Mouse (Mus musculus): Measurements from ENCODE around the gene Arhgap23. TPM values are rescaled to one million over a fixed set of nuclear protein-coding genes. Genes with fewer than 3 reads are reported as not detected.
A peak's percentile ranks its signal among the peaks of the same experiment; 100 is the strongest.

Arhgap23 gene
- polyA plus RNA-seq, 1 experiment from 2014 or later: 9.2 TPM

- Histone ChIP-seq H3K4me1 (ENCODE audit: control insufficient read depth, insufficient read depth, low read length) (peaks cover 22% of the 10 kb centered on the region), H3K27ac (ENCODE audit: low read depth, low read length) (no peak overlapping the region), H3K4me2 (ENCODE audit: low read depth, low read length) (no peak overlapping the region), H3K9ac (replicated peaks; ENCODE audit: low read depth, low read length) (no peak overlapping the region), H3K4me3 (ENCODE audit: low read depth, low read length) (no peak overlapping the region), H3K36me3 (ENCODE audit: control insufficient read depth, insufficient read depth, low read length) (peaks cover 6% of the 10 kb centered on the region; the same call in 1 of the 2 replicates), H3K27me3 (ENCODE audit: control insufficient read depth, insufficient read depth, low read length) (peaks cover 21% of the 10 kb centered on the region), H3K9me3 (ENCODE audit: control insufficient read depth, low read length) (no peaks in the 10 kb centered on the region)
- ATAC-seq (ENCODE audit: low read depth): no peak
- 64% methylated on average over 3 of the region's 3 CpGs for WGBS
Observed at GRCm38 (mm10) chr11:97540136-97540535, 124.8 kb downstream of the Arhgap23 start.

DNA sequence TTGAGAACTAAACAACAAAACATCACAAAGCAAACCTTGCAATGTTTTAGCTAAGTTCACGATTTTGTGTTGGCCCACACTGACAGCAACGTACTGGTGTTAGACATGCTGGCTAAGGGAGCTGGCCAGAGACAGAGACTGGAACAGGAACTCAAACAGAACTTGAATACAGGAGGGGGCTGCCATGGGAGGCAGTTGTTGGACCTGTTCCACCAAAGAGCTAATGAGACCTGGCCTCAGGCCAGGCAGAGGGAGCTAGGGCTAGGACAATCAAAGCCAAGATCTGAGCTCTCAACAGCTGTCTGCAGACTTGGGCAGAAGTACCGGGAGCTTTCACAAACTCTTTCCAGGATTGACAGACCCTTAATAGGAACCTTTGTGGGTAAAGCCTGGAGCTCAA lies 125.3 kb downstream of the Arhgap23 start:
- WGBS: 62% methylated on average over 3 of the region's 3 CpGs
- Histone ChIP-seq H3K4me3 (ENCODE audit: low read depth, low read length) (no peak overlapping the region), H3K27ac (ENCODE audit: low read depth, low read length) (no peak overlapping the region), H3K9me3 (ENCODE audit: control insufficient read depth, low read length) (no peaks in the 10 kb centered on the region), H3K4me1 (ENCODE audit: control insufficient read depth, insufficient read depth, low read length) (peaks cover 22% of the 10 kb centered on the region), H3K36me3 (ENCODE audit: control insufficient read depth, insufficient read depth, low read length) (peaks cover 4% of the 10 kb centered on the region; the same call in 1 of the 2 replicates), H3K9ac (replicated peaks; ENCODE audit: low read depth, low read length) (no peak overlapping the region), H3K4me2 (ENCODE audit: low read depth, low read length) (no peak overlapping the region), H3K27me3 (ENCODE audit: control insufficient read depth, insufficient read depth, low read length) (peaks cover 16% of the 10 kb centered on the region)
- no peak for ATAC-seq (ENCODE audit: low read depth)

DNA sequence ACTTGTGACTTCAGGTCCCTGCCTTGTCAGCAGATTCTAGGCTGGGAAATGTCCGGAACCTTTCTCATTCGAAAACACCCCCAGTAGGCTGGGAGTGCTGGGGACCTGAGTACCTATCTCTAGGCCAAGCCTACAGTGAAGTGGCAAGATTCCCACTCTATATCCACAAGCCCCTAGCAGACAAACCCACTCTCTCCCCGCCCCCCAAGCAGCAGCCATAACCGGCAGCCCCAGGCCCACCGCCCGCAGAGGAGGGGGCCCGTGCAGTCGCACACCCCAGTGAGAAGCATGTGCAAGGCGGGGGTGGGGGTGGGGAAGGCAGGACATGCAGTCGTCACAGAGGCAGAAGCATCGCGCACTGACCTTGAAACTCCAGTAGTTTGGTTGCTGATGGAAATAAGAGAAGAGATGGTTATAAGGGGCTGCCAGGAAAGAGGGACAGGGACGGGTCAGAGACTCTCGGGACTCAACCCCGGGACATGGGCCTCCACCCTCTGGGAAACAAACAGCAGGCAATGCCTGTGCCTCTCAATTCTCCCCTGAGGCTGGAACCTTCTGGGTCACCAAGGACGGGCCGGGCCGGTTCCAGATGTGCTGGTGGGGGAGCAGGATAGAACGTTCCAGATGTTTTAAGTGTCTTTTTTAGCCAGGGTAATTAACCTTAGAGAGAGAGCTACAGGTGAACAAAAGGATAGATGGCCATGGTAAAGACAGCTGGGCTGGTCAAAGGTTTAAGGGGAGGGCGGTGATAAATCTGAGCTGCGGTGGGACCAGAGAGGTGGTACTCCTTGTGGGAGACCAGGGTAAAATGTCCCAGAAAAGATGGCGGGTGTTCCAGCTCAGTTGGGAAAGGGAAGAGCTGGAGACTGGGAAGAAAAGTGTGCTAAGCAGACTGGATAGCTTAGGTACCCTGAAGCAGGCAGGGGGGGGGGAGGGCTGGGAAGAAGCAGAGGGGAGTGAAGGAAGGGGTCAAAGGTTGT lies 127.1 kb downstream of the Arhgap23 start:
- Histone ChIP-seq H3K27ac (ENCODE audit: low read depth, low read length) (no peak overlapping the region), H3K9ac (replicated peaks; ENCODE audit: low read depth, low read length) (no peak overlapping the region), H3K4me3 (ENCODE audit: low read depth, low read length) (no peak overlapping the region), H3K9me3 (ENCODE audit: control insufficient read depth, low read length) (no peaks in the 10 kb centered on the region), H3K4me2 (ENCODE audit: low read depth, low read length) (no peak overlapping the region), H3K4me1 (ENCODE audit: control insufficient read depth, insufficient read depth, low read length) (peaks cover 23% of the 10 kb centered on the region), H3K27me3 (ENCODE audit: control insufficient read depth, insufficient read depth, low read length) (peaks cover 13% of the 10 kb centered on the region; the same call in 1 of the 2 replicates), H3K36me3 (ENCODE audit: control insufficient read depth, insufficient read depth, low read length) (peaks cover 4% of the 10 kb centered on the region; the same call in 1 of the 2 replicates)
- ATAC-seq (ENCODE audit: low read depth): no peak
- WGBS: 72% methylated on average over 22 of the region's 22 CpGs

GRCm38 (mm10) chr11:97543181-97543733 lies 127.9 kb downstream of the Arhgap23 start:
- ATAC-seq (ENCODE audit: low read depth): no peak; the same call in 1 of the 2 replicates
- H3K36me3 ChIP-seq (ENCODE audit: control insufficient read depth, insufficient read depth, low read length): peaks cover 4% of the 10 kb centered on the region; the same call in 1 of the 2 replicates
- peaks cover 20% of the 10 kb centered on the region; the same call in 1 of the 2 replicates for H3K27me3 ChIP-seq (ENCODE audit: control insufficient read depth, insufficient read depth, low read length)
- H3K4me3 ChIP-seq (ENCODE audit: low read depth, low read length): no peak overlapping the region
- H3K4me1 ChIP-seq (ENCODE audit: control insufficient read depth, insufficient read depth, low read length): peaks cover 19% of the 10 kb centered on the region
- 37% methylated on average over 12 of the region's 12 CpGs for WGBS
- H3K4me2 ChIP-seq (ENCODE audit: low read depth, low read length): no peak overlapping the region
- no peak overlapping the region for H3K27ac ChIP-seq (ENCODE audit: low read depth, low read length)
- H3K9ac ChIP-seq (replicated peaks; ENCODE audit: low read depth, low read length): no peak overlapping the region
- no peaks in the 10 kb centered on the region for H3K9me3 ChIP-seq (ENCODE audit: control insufficient read depth, low read length)

GRCm38 (mm10) chr11:97543883-97544282 lies 128.6 kb downstream of the Arhgap23 start:
- H3K36me3 ChIP-seq (ENCODE audit: control insufficient read depth, insufficient read depth, low read length): peaks cover 4% of the 10 kb centered on the region; the same call in 1 of the 2 replicates
- H3K27me3 ChIP-seq (ENCODE audit: control insufficient read depth, insufficient read depth, low read length): peaks cover 25% of the 10 kb centered on the region; the same call in 1 of the 2 replicates
- H3K4me3 ChIP-seq (ENCODE audit: low read depth, low read length): no peak overlapping the region
- H3K4me1 ChIP-seq (ENCODE audit: control insufficient read depth, insufficient read depth, low read length): peaks cover 19% of the 10 kb centered on the region
- H3K4me2 ChIP-seq (ENCODE audit: low read depth, low read length): no peak overlapping the region
- no peaks in the 10 kb centered on the region for H3K9me3 ChIP-seq (ENCODE audit: control insufficient read depth, low read length)
- 77% methylated on average over 9 of the region's 9 CpGs for WGBS
- H3K27ac ChIP-seq (ENCODE audit: low read depth, low read length): no peak overlapping the region
- H3K9ac ChIP-seq (replicated peaks; ENCODE audit: low read depth, low read length): no peak overlapping the region
- ATAC-seq (ENCODE audit: low read depth): no peak

DNA sequence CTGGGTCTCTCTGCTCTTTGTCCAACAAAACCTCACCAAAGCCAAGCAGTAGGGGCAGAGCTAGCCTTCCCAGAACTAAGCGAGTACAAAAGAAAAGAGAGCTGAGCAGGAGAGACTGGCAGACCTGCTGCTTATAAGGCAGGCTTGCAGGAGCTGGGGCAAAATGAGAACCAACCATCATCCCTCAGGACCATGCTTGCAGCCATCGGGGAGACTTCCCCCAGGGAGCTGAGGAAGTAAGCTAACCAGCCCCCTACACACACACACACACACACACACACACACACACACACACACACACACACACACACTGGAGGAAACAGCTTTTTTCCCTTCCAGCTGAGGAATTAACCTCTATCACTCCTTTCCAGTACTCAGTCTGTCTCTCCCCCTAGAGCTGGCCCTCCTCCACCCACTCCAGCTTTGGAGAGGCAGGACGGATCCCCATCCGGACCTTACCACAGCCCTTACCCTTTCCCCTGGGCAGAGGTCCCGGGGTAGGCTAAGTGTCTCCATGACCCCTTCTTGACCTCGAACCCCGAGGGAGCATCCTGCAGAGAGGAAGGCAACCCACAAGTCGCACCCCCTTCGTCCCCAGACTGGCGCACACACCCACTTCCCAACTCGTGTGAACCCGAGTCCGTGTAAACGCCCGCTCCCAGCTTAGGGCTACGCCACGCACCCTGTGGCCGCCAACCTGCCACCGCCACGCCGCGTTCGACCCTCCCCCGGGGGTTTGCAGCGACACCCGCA lies 130.7 kb downstream of the Arhgap23 start:
- H3K9ac ChIP-seq (replicated peaks; ENCODE audit: low read depth, low read length): peak overlapping the region; percentile 56
- peaks cover 17% of the 10 kb centered on the region for H3K4me1 ChIP-seq (ENCODE audit: control insufficient read depth, insufficient read depth, low read length)
- ATAC-seq (ENCODE audit: low read depth): no peak
- peaks cover 4% of the 10 kb centered on the region; the same call in 1 of the 2 replicates for H3K36me3 ChIP-seq (ENCODE audit: control insufficient read depth, insufficient read depth, low read length)
- 9% methylated on average over 26 of the region's 26 CpGs for WGBS
- peak overlapping the region; percentile 47 for H3K4me3 ChIP-seq (ENCODE audit: low read depth, low read length)
- H3K4me2 ChIP-seq (ENCODE audit: low read depth, low read length): peak overlapping the region; percentile 92
- H3K9me3 ChIP-seq (ENCODE audit: control insufficient read depth, low read length): no peaks in the 10 kb centered on the region
- peaks cover 21% of the 10 kb centered on the region; the same call in 1 of the 2 replicates for H3K27me3 ChIP-seq (ENCODE audit: control insufficient read depth, insufficient read depth, low read length)
- H3K27ac ChIP-seq (ENCODE audit: low read depth, low read length): no peak overlapping the region

- Histone ChIP-seq H3K4me2 (ENCODE audit: low read depth, low read length) (peak overlapping the region; percentile 92), H3K9me3 (ENCODE audit: control insufficient read depth, low read length) (no peaks in the 10 kb centered on the region), H3K4me3 (ENCODE audit: low read depth, low read length) (peak overlapping the region; percentile 47), H3K4me1 (ENCODE audit: control insufficient read depth, insufficient read depth, low read length) (peaks cover 19% of the 10 kb centered on the region), H3K27me3 (ENCODE audit: control insufficient read depth, insufficient read depth, low read length) (peaks cover 21% of the 10 kb centered on the region; the same call in 1 of the 2 replicates), H3K9ac (replicated peaks; ENCODE audit: low read depth, low read length) (peak overlapping the region; percentile 56), H3K27ac (ENCODE audit: low read depth, low read length) (no peak overlapping the region), H3K36me3 (ENCODE audit: control insufficient read depth, insufficient read depth, low read length) (no peaks in the 10 kb centered on the region)
- WGBS: under 1% methylated on average over 23 of the region's 73 CpGs
- peak; percentile 52 for ATAC-seq (ENCODE audit: low read depth)
Observed at GRCm38 (mm10) chr11:97546804-97547411, 131.6 kb downstream of the Arhgap23 start.

DNA sequence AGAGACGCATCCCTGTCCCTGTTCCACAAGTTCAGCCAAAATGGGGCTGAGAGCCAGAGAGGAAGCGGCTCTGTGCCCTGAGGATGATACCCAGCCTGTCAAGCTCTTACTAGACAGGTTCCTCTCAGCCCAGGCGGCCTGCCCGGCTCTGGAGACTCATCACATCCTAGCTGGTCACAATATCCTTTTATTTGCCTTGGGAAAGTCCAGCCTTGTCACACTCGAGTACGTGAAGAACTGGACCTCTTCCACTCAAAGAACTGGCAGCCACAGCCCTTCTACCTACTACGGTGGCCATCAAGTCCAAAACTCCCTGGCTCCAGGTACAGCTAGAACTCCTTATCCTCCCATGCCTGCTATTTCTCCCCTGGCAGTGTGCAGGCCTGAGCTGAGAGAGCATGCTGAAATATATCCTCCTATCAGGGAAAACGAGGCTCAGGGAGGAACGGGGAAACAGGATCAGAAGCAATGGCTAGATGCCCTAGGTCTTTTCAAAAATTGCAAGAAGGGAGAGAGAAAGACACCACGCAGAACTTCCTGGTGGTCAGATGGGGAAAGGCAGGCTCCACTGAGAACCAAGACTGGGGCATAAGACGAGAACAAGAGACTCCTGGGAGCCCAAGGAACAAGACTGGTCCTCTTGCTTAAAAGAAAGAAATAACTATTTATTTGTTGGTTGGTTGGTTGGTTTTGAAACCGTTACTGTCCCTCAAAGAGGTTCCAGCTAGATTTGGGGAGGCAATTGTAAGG lies 132.8 kb downstream of the Arhgap23 start:
- Histone ChIP-seq H3K9me3 (ENCODE audit: control insufficient read depth, low read length) (no peaks in the 10 kb centered on the region), H3K9ac (replicated peaks; ENCODE audit: low read depth, low read length) (no peak overlapping the region), H3K36me3 (ENCODE audit: control insufficient read depth, insufficient read depth, low read length) (no peaks in the 10 kb centered on the region), H3K4me2 (ENCODE audit: low read depth, low read length) (no peak overlapping the region), H3K4me1 (ENCODE audit: control insufficient read depth, insufficient read depth, low read length) (peaks cover 24% of the 10 kb centered on the region), H3K27ac (ENCODE audit: low read depth, low read length) (no peak overlapping the region), H3K27me3 (ENCODE audit: control insufficient read depth, insufficient read depth, low read length) (peaks cover 21% of the 10 kb centered on the region; the same call in 1 of the 2 replicates), H3K4me3 (ENCODE audit: low read depth, low read length) (no peak overlapping the region)
- ATAC-seq (ENCODE audit: low read depth): no peak
- 72% methylated on average over 12 of the region's 12 CpGs for WGBS
